Mouse (Mus musculus) Muller cell, postnatal 12 days (primary cell): Measurements from ENCODE around the gene Rpgrip1l.
A peak's percentile ranks its signal among the peaks of the same experiment; 100 is the strongest.

Experiments used
- DNase-seq: peaks from one replicate; pipeline ENCODE4 v3.0.0-alpha.2; 2015; ENCODE audit errors: inconsistent ontology term

The Rpgrip1l gene

DNA sequence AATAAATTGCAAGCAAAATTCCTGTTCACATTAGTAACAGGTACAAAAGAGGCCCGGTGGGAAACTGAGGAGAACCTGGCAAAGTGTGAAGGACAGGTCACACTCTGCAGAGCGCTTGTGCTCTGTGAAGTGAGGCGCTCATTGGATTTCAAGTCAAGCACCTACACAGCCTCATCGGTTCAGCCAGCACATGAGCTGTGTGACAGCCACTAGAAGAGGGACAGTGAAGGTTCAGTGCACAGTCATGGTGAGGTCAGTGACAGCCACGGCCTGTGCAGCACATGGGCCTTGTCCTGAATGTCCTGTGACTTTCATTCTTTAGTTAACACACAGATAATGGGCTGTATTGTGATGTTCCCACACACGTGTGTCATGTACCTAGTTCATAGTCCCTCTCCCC, 107.2 kb downstream of the Rpgrip1l start:
- no peak for DNase-seq

DNA sequence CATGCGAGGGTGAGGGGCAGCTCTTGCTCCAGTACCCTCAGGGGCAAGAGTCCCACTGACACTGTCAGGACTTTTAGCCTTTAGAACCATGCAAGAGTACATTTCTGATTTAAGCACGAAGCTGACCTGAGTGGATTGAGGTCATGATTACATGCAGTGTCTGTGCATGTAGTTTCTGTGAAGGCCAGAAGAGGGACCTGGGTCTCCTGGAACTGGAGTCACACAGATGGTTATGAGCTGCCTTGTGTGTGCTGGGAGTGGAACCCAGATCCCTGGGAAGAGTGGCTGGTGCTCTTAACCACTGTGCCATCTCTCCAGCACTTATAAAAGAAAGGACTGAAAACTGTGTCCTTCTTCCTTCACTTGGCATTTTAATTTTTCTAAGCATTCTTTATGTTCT, 111.9 kb downstream of the Rpgrip1l start:
- no peak for DNase-seq

DNA sequence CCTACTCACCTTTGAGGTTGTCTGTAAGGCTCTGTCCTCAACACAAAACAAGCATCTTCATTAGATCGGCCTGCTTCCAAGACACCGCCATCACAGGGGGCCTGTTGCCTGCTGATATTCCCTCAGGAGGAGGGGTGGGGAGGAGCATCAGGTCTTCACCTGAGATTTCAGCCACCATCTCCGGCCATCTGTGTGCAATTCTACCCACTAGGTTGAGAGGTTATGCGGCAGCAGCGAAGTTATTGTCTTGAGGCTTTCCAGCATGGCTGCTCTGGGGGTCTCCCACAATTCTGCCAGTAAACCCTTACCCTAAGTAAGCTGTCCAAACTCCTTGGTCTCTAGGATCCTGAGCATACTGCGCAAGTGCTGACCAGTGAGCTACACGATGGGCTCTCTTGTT, 113.2 kb downstream of the Rpgrip1l start, which contains the start of gene Aktip:
TSS of gene Aktip (minus strand) at position 101 of the 400 bp plus-strand sequence.
- DNase-seq = no peak

DNA sequence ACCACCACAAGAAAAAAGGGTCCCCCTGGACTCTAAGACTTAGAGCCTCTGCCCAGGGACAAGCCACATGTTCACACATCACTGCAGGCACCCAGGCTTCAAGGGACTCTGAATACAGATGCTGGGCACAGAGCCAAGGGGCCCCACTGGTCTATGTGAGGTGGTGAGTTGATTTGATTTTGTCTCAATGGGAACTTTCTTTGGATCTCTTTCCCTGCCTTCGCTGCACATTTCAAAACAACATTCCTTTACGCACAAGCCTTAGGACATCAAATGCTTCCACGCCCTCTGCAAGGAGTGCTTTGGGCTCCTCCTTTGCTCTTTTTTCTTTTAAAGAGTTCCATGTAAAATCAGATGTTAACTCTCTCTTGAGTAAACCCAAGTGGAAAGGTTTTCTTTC, 115.0 kb downstream of the Rpgrip1l start:
- no peak for DNase-seq

DNA sequence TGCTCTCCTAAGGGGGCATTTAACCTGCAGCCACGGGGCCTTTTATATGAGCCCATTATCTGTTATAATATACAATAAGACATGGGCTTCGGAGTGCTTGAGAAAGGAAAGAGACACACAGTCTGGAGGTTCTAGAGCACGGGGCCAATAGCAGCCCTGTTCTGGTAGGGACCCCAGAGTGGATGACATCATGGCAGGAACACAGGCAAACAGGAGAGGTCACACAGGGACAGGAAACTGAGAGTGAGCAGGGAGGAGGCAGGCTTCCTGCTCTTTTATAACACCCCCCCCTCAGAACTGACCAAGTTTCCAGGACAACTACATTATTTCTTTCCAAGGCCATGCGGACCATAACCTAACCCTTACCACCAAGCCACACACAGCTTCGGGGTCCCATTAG, 115.8 kb downstream of the Rpgrip1l start:
- no peak for DNase-seq

DNA sequence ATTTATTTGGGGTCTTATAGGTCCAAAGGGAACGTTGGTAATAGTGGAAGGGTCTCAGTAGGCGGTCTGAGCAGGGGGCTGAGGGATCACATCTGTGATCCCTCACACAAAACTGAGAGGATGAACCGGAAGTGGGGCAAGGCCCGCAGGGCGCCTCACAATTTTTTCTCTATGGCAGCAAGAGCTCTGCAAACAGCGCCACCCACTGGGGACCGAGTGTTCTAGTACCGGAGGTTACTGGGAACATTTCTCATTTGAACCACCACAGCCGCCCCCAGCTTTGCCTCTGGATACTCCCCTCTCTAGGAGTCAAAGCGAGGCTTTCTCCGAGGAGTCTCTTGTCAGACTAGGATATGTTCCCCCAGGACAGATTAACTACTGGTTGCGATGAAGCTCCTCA, 116.4 kb downstream of the Rpgrip1l start:
- DNase-seq = no peak

DNA sequence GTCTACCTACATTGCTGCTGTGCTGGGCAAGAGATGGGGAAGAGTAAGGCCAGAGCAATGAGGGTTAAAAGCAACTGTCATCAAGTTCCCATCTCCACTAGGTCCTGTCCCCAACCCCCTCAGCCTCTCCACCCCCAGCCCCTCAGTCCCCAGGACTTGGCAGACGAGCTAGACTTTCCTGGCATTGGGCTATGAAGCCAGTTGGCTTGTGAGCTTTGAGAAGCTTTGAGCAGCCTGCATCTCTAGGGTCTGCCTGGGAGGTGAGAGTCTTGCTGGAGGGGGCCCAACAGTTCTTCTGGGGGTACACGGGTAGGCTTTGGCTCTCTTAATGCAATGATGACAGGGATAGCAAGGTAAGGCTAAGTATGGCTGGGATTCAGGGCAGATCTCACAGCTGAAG, 119.0 kb downstream of the Rpgrip1l start:
- no peak for DNase-seq

DNA sequence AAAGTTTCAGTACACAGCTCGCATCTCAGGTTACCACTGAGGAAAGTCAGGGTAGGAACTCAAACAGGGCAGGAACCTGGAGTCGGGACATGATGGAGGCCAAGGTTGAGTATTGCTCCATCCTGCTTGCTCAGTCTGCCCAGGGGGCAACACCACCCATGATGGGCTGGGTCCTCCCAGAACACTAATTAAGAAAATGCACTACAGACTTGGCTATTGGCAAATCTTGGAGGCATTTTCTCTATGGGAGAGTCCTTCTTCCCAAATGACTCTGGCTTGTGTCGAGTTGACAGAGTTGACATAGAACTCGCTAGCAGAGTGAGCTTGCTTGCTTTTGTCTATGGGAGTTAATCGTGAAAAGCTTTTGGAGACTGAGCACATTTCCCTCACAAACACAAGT, 120.1 kb downstream of the Rpgrip1l start:
- no peak for DNase-seq

DNA sequence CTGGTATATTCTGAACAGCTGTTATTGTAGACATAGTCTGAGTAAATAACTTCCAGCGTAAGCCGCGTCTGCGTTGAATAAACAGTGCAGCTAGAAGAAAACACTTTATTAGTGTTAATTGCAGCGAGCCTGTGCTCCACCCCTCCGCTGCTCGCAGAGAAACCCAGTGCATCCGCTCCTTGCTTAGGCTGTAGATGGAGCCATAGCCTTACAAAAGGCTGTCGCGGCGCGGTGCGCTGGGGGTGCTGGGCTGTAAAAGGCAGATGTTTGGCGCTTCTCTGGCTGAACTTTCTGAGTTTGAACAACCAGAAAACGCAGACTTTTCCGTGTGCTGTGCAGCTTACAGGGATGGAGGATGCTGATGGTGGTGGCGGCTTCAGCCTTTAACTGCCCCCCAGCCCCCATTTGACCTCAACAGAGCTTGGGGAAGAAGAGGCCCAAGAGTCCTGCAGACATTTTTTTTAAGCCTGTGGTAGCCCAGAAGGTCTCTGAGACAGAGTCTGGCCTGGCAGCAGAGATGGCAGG, 122.2 kb downstream of the Rpgrip1l start:
- DNase-seq = peak; percentile 80

DNA sequence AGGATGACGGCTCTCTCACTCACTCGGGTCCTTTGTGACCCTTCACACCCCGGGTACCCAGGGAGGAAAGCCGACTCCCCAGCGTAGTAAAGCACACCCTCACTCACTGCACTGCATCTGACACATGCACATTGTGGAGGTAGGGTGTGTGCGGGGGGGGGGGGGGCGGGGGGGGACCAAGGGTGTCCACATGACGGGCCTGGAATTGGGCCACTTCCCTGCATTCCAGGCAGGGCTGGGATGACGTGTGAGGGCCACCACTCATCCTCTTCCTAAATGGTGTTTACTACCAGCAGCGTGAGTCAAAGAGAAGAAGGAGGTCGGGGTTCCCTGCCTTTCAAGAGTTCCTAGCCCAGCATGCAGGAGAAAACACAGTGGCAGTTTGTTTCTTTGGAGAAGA, 124.9 kb downstream of the Rpgrip1l start:
- no peak for DNase-seq

DNA sequence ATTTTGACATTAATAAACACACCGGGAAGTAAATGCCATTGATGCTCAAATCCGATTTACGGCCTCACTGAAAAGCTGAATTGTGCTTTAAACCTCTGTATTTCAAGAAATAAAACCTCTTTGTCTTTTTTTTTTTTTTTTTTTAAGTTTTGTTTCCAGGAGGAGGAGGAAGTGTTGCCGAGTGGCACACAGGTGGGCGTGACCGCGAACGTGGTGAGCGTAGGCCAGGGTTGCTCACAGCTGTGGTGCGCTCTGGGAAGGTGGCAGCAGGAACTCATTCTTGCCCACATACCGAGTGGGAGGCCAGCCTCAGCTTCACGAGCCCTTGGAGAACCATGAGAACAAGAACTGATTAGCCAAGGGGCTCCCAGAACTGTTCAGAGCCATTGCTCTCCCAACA, 126.7 kb downstream of the Rpgrip1l start:
- DNase-seq = no peak

DNA sequence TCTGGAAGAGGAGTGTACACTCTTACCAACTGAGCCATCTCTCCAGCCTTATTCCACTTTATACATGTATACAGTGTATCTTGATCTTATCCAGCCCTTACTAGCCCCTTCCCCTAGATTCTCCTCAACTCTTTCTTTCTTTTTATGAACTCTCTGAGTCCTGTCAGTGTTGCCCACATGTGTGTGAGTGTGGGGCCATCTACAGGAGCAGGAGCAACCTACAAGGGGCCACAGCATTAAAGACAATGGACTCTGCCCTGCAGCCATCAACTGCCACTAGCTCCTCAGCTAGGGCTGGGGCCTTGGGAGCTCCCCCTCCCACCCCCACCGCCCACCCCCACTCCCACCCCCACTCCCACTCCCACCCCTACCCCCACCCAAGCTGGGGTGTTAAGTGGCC, 135.4 kb downstream of the Rpgrip1l start:
- DNase-seq = no peak

DNA sequence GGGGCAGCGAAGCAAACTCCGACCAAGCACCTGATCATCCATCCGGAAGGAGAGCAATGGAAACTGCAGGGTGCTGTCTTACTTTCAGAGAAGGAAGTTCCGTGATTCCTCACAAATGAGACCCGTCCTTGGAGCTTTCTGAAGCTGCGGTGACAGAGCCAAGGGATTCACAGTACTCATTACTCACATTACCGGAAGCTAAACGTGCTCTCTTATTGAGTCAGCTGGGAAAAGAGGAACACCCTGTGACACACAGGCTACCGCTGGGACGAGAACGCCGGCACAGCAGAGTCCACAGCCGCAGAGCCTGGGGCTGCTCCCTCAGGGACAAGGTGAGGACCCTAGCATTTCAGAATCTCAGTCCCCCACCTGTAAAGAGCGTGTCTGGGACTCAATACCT, 136.9 kb downstream of the Rpgrip1l start:
- DNase-seq = peak; percentile 60

DNA sequence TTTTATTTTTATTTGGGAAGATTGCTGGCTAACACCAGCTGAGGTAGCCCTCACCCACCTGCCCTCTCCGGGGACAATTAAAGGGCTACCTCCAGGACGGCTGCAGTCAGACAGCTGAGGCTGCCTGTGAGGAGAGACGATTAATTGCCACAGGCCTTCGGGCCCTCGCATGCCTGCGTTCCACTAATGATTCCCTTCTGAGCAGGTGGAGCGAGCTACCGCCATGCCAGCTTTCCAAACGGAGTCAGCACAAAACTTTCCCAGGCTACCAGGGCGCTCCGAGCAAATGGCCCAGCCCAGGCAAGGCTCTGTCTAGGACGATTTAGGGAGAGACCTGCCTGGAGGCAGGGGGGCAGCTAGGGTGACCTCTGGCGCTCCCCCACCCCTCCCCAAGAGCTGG, 141.5 kb downstream of the Rpgrip1l start:
- DNase-seq = no peak

DNA sequence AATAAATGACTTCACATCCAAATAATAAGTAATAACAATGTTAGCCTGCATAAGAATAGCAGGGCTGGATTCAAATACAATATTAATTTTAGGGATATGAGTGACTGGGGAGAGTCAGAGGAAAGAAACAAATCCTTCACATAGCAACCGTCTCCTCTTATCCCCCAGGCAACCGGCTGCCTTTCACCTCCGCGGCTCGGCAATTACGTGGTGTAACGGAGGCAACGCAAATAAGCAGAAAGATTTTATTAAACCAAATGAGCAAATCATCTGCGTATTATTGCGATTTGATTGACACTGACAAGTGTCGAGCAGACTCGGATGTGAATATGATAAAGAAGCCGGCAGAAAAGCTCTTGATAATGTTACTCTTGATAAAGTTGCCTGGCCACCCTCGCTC, 142.1 kb downstream of the Rpgrip1l start:
- no peak for DNase-seq

DNA sequence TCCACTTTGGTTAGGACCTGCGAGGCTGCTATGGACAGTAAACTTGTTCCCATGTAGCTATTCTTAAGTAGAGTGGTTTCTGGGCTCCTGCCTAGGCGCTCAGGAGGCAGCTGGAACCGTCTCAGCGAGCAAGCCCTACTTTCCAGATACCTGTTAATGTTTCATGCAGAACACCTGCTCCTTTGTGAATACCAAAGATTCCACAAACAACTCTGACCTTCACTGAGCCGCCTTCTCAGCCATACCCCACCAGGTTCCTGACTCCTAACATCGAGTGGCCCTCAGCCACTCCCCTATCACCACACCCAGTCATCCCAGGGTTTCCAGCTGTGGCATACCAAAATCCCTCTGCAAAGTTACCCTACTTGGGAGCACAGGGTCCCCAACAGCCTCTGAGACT, 142.9 kb downstream of the Rpgrip1l start:
- no peak for DNase-seq
